In genomic region chr1:185117711-185118110, GRCm38 (mm10) we compare ENCODE assay signal across 21 mouse cellular contexts.
DNase-seq lines count a peak whose midpoint lies in the region; ATAC-seq and TF ChIP-seq lines count a peak whose summit lies in the region.
"Had no signal": no experiment of that assay in that cellular context is flagged by ENCODE, and none has a peak within 500 bp of the region (broad histone marks: within the 10 kb centered on the region; RNA-seq: fewer than 3 reads in every experiment).

No protein-coding gene starts in this region.

- no peak overlapping the region for H3K9ac ChIP-seq in forebrain, postnatal 0 days
- no peak overlapping the region for H3K9ac ChIP-seq in forebrain, embryonic 13.5 days
- no peak overlapping the region for H3K9ac ChIP-seq in midbrain, embryonic 14.5 days (replicated peaks; ENCODE audit: low read length)
- no peak overlapping the region for H3K9ac ChIP-seq in midbrain, embryonic 11.5 days (ENCODE audit: low read length)
- H3K9ac ChIP-seq: embryonic facial prominence, embryonic 12.5 days; embryonic facial prominence, embryonic 15.5 days; hindbrain, embryonic 12.5 days had no signal

- H3K27me3 ChIP-seq in forebrain, postnatal 0 days (ENCODE audit: insufficient read depth, low read length) = no peaks in the 10 kb centered on the region
- no peaks in the 10 kb centered on the region for H3K27me3 ChIP-seq in forebrain, embryonic 13.5 days
- H3K27me3 ChIP-seq in midbrain, embryonic 14.5 days (ENCODE audit: control insufficient read depth, insufficient read depth, low read length) = no peaks in the 10 kb centered on the region
- H3K27me3 ChIP-seq in midbrain, embryonic 11.5 days (ENCODE audit: control insufficient read depth, insufficient read depth, low read length) = no peaks in the 10 kb centered on the region
- H3K27me3 ChIP-seq: embryonic facial prominence, embryonic 12.5 days; embryonic facial prominence, embryonic 15.5 days; hindbrain, embryonic 12.5 days had no signal

- no peak for TF ChIP-seq CTCF in forebrain, postnatal 0 days (IDR thresholded peaks at IDR 0.05; ENCODE audit: low read depth)

- ATAC-seq in forebrain, postnatal 0 days = no peak
- ATAC-seq in forebrain, embryonic 13.5 days = no peak
- no peak for ATAC-seq in midbrain, embryonic 14.5 days (ENCODE audit: low FRiP score, low TSS enrichment)
- ATAC-seq in midbrain, embryonic 11.5 days (ENCODE audit: low FRiP score) = no peak
- no peak for ATAC-seq in CD4-positive, CD25-positive, alpha-beta regulatory T cell, adult 4 months
- ATAC-seq: hindbrain, embryonic 16.5 days; inflammation-experienced regulatory T-cells, adult 6 months; intestine, embryonic 16.5 days had no signal

- H3K4me3 ChIP-seq in forebrain, postnatal 0 days (ENCODE audit: low read depth, low read length) = no peak overlapping the region
- no peak overlapping the region for H3K4me3 ChIP-seq in forebrain, embryonic 13.5 days
- no peak overlapping the region for H3K4me3 ChIP-seq in midbrain, embryonic 14.5 days (replicated peaks; ENCODE audit: low read depth, low read length)
- H3K4me3 ChIP-seq in midbrain, embryonic 11.5 days (ENCODE audit: low read depth, low read length) = no peak overlapping the region
- H3K4me3 ChIP-seq: embryonic facial prominence, embryonic 12.5 days; embryonic facial prominence, embryonic 15.5 days; heart, adult 2 months; heart, embryonic 10.5 days; hindbrain, embryonic 12.5 days had no signal

- H3K36me3 ChIP-seq in forebrain, postnatal 0 days (ENCODE audit: insufficient read depth) = no peaks in the 10 kb centered on the region
- H3K36me3 ChIP-seq in forebrain, embryonic 13.5 days (ENCODE audit: poor library complexity, severe bottlenecking) = no peaks in the 10 kb centered on the region
- H3K36me3 ChIP-seq in midbrain, embryonic 14.5 days (ENCODE audit: control insufficient read depth, insufficient read depth, low read length) = no peaks in the 10 kb centered on the region
- H3K36me3 ChIP-seq in midbrain, embryonic 11.5 days (ENCODE audit: control insufficient read depth, insufficient read depth, low read length) = no peaks in the 10 kb centered on the region
- H3K36me3 ChIP-seq: embryonic facial prominence, embryonic 12.5 days; embryonic facial prominence, embryonic 15.5 days; heart, embryonic 10.5 days; hindbrain, embryonic 12.5 days had no signal

- H3K4me1 ChIP-seq in forebrain, postnatal 0 days (ENCODE audit: insufficient read depth) = no peaks in the 10 kb centered on the region
- no peaks in the 10 kb centered on the region for H3K4me1 ChIP-seq in forebrain, embryonic 13.5 days
- H3K4me1 ChIP-seq in midbrain, embryonic 14.5 days (ENCODE audit: control insufficient read depth, insufficient read depth, low read length) = no peaks in the 10 kb centered on the region
- H3K4me1 ChIP-seq in midbrain, embryonic 11.5 days (ENCODE audit: control insufficient read depth, insufficient read depth, low read length) = no peaks in the 10 kb centered on the region
- H3K4me1 ChIP-seq: embryonic facial prominence, embryonic 15.5 days; hindbrain, embryonic 12.5 days had no signal

- DNase-seq in forebrain, postnatal 0 days = peak; percentile 13
- peak; percentile 61 for DNase-seq in midbrain, embryonic 14.5 days
- no peak for DNase-seq in midbrain, embryonic 11.5 days (ENCODE audit: low spot score, missing footprints)
- DNase-seq in brain, adult 2 months (ENCODE audit: low read depth, low spot score) = peak; percentile 63
- DNase-seq: adrenal gland, postnatal 10 days; adrenal gland, postnatal 36 days; cerebellum, adult 18-20 months; cerebellum, adult 9-10 months; cerebellum, postnatal 25 days; gastrocnemius, postnatal 25 days; heart, adult 2 months; kidney, adult 18-20 months had no signal

- no peaks in the 10 kb centered on the region for H3K9me3 ChIP-seq in forebrain, postnatal 0 days (ENCODE audit: low read length)
- no peaks in the 10 kb centered on the region for H3K9me3 ChIP-seq in forebrain, embryonic 13.5 days (replicated peaks)
- no peaks in the 10 kb centered on the region for H3K9me3 ChIP-seq in midbrain, embryonic 14.5 days (ENCODE audit: control insufficient read depth, low read length)
- no peaks in the 10 kb centered on the region for H3K9me3 ChIP-seq in midbrain, embryonic 11.5 days (ENCODE audit: control insufficient read depth, low read length)
- H3K9me3 ChIP-seq: embryonic facial prominence, embryonic 12.5 days; embryonic facial prominence, embryonic 15.5 days; heart, embryonic 10.5 days; hindbrain, embryonic 12.5 days had no signal

- no peak overlapping the region for H3K27ac ChIP-seq in forebrain, postnatal 0 days (ENCODE audit: low read depth, low read length)
- no peak overlapping the region for H3K27ac ChIP-seq in forebrain, embryonic 13.5 days
- no peak overlapping the region for H3K27ac ChIP-seq in midbrain, embryonic 14.5 days (replicated peaks; ENCODE audit: low read depth, low read length)
- H3K27ac ChIP-seq in midbrain, embryonic 11.5 days (ENCODE audit: low read depth, low read length) = no peak overlapping the region
- H3K27ac ChIP-seq: embryonic facial prominence, embryonic 12.5 days; embryonic facial prominence, embryonic 15.5 days; heart, adult 2 months; heart, embryonic 10.5 days; hindbrain, embryonic 12.5 days had no signal

- no peak overlapping the region for H3K4me2 ChIP-seq in forebrain, postnatal 0 days (ENCODE audit: low read depth)
- H3K4me2 ChIP-seq in forebrain, embryonic 13.5 days = no peak overlapping the region
- H3K4me2 ChIP-seq in midbrain, embryonic 14.5 days (ENCODE audit: low read length) = no peak overlapping the region
- H3K4me2 ChIP-seq in midbrain, embryonic 11.5 days = no peak overlapping the region
- H3K4me2 ChIP-seq: embryonic facial prominence, embryonic 12.5 days; embryonic facial prominence, embryonic 15.5 days; hindbrain, embryonic 12.5 days had no signal

- 50% methylated on average over 5 of the region's 5 CpGs for WGBS in forebrain, postnatal 0 days
- 59% methylated on average over 5 of the region's 5 CpGs for WGBS in forebrain, embryonic 13.5 days
- WGBS in midbrain, embryonic 14.5 days = 55% methylated on average over 5 of the region's 5 CpGs
- 59% methylated on average over 5 of the region's 5 CpGs for WGBS in midbrain, embryonic 11.5 days
